Mouse (Mus musculus) bone marrow macrophage, adult 2 months (primary cell): ENCODE results near the gene Grpel1. TPM values are rescaled to one million over a fixed set of nuclear protein-coding genes. Genes with fewer than 3 reads are reported as not detected.

ENCODE experiments used
- H3K27ac ChIP-seq: 2 replicates; pipeline ENCODE4 v1.5.1; 2012; ENCODE audit warnings: low read depth, low read length; ENCODE audit not compliant: insufficient read depth
- H3K4me1 ChIP-seq: 2 replicates; pipeline ENCODE4 v1.6.1; 2012; ENCODE audit warnings: low read length; ENCODE audit not compliant: control insufficient read depth, insufficient read depth
- H3K4me3 ChIP-seq: 2 replicates; pipeline ENCODE4 v1.5.1; 2012; ENCODE audit warnings: mild to moderate bottlenecking, low read length, moderate library complexity; ENCODE audit not compliant: insufficient read depth
- CTCF ChIP-seq: IDR thresholded peaks from 2 replicates; pipeline ENCODE4 v1.5.1; 2012; ENCODE audit warnings: low read depth, mild to moderate bottlenecking, low read length, moderate library complexity
- POLR2A ChIP-seq: IDR thresholded peaks from 2 replicates; pipeline ENCODE4 v1.6.1; 2012; ENCODE audit warnings: mild to moderate bottlenecking, low read depth, low read length, borderline replicate concordance
- polyA plus RNA-seq: library from polyadenylated mRNA; stranded (reverse); fragments of >200 nt; gene quantifications from 2 replicates; pipeline ENCODE4 v1.2.4, GENCODE M21; 2012; ENCODE audit not compliant: missing spikeins, insufficient read depth, insufficient read length

Gene Grpel1
- polyA plus RNA-seq, 1 experiment, result 11.1 TPM

- Histone ChIP-seq H3K4me1 (peaks cover 3% of the 10 kb centered on the region; the same call in 1 of the 2 replicates), H3K4me3 (no peak overlapping the region), H3K27ac (no peak overlapping the region)
- TF ChIP-seq POLR2A (no peak), CTCF (no peak)
Observed at GRCm38 (mm10) chr5:36460712-36461111, 4.1 kb upstream of the Grpel1 start.

- TF ChIP-seq CTCF (no peak), POLR2A (no peak)
- H3K4me1 ChIP-seq, result peaks cover 3% of the 10 kb centered on the region; the same call in 1 of the 2 replicates
Observed at GRCm38 (mm10) chr5:36461231-36461630, 3.6 kb upstream of the Grpel1 start.

GRCm38 (mm10) chr5:36462810-36463209 is 2.0 kb upstream of the Grpel1 start:
- TF ChIP-seq POLR2A (no peak), CTCF (peak; percentile 62)
- no peak overlapping the region for H3K27ac ChIP-seq
- no peak overlapping the region for H3K4me3 ChIP-seq
- peaks cover 7% of the 10 kb centered on the region for H3K4me1 ChIP-seq

More at GRCm38 (mm10) chr5:36461231-36461630, 3.6 kb upstream of the Grpel1 start:
- no peak overlapping the region for H3K27ac ChIP-seq
- no peak overlapping the region for H3K4me3 ChIP-seq

- TF ChIP-seq CTCF (no peak), POLR2A (no peak)
- no peak overlapping the region for H3K4me3 ChIP-seq
- H3K4me1 ChIP-seq, result peaks cover 7% of the 10 kb centered on the region
- no peak overlapping the region for H3K27ac ChIP-seq
Observed at GRCm38 (mm10) chr5:36463391-36463790, 1.4 kb upstream of the Grpel1 start.

GRCm38 (mm10) chr5:36465889-36466288 is 1.1 kb downstream of the Grpel1 start:
- H3K4me3 ChIP-seq, result peak overlapping the region; percentile 91
- H3K27ac ChIP-seq, result peak overlapping the region; percentile 72
- TF ChIP-seq POLR2A (no peak), CTCF (no peak)
- H3K4me1 ChIP-seq, result peaks cover 7% of the 10 kb centered on the region

GRCm38 (mm10) chr5:36471206-36471605 is 6.4 kb downstream of the Grpel1 start:
- no peak overlapping the region for H3K4me3 ChIP-seq
- TF ChIP-seq CTCF (no peak), POLR2A (no peak)
- H3K4me1 ChIP-seq, result peaks cover 4% of the 10 kb centered on the region
- no peak overlapping the region for H3K27ac ChIP-seq

GRCm38 (mm10) chr5:36472876-36473655 is 8.3 kb downstream of the Grpel1 start:
- peaks cover 14% of the 10 kb centered on the region for H3K4me1 ChIP-seq
- no peak overlapping the region for H3K4me3 ChIP-seq
- H3K27ac ChIP-seq, result no peak overlapping the region
- TF ChIP-seq POLR2A (no peak), CTCF (no peak)

GRCm38 (mm10) chr5:36474283-36474682 is 9.5 kb downstream of the Grpel1 start:
- H3K4me1 ChIP-seq, result peaks cover 25% of the 10 kb centered on the region
- no peak overlapping the region for H3K27ac ChIP-seq

GRCm38 (mm10) chr5:36477486-36477885 is 12.7 kb downstream of the Grpel1 start:
- Histone ChIP-seq H3K4me3 (no peak overlapping the region), H3K27ac (no peak overlapping the region), H3K4me1 (peaks cover 48% of the 10 kb centered on the region)
- TF ChIP-seq CTCF (no peak), POLR2A (no peak)

More at GRCm38 (mm10) chr5:36474283-36474682, 9.5 kb downstream of the Grpel1 start:
- no peak overlapping the region for H3K4me3 ChIP-seq
- peak; percentile 68; the same call in 1 of the 2 replicates for TF ChIP-seq CTCF
- TF ChIP-seq POLR2A, result no peak
